Mouse (Mus musculus): ENCODE results near the gene Tmpo.
"Not testable (repeated sequence)": the region's sequence is repeated elsewhere in the genome, so short reads cannot be mapped to it uniquely, and the experiment has no call there.

Gene Tmpo

GRCm38 (mm10) chr10:91184893-91185292, 3.8 kb upstream of the Tmpo start:
- DNase-seq, result not testable (repeated sequence)

GRCm38 (mm10) chr10:91183316-91183715, 2.2 kb upstream of the Tmpo start:
- peak; percentile 27 for DNase-seq

GRCm38 (mm10) chr10:91182291-91182990, 1.3 kb upstream of the Tmpo start:
- DNase-seq, result peak; percentile 62

GRCm38 (mm10) chr10:91181461-91182288, 560 bp upstream of the Tmpo start:
- DNase-seq, result peak; percentile 99

GRCm38 (mm10) chr10:91180301-91180700, 814 bp downstream of the Tmpo start:
- peak; percentile 49 for DNase-seq

GRCm38 (mm10) chr10:91179834-91180233, 1.3 kb downstream of the Tmpo start:
- no peak for DNase-seq

GRCm38 (mm10) chr10:91177201-91177600, 3.9 kb downstream of the Tmpo start:
- no peak for DNase-seq

- DNase-seq, result no peak
These were observed 8.6 kb downstream of the Tmpo start for GRCm38 (mm10) chr10:91172329-91173100.

GRCm38 (mm10) chr10:91171455-91172328, 9.4 kb downstream of the Tmpo start:
- peak; percentile 96 for DNase-seq

- DNase-seq, result no peak
These were observed 10.1 kb downstream of the Tmpo start for GRCm38 (mm10) chr10:91171041-91171440.

GRCm38 (mm10) chr10:91170143-91170941, 10.8 kb downstream of the Tmpo start:
- peak; percentile 95 for DNase-seq

- DNase-seq, result no peak
These were observed 11.6 kb downstream of the Tmpo start for GRCm38 (mm10) chr10:91169414-91170065.

- DNase-seq, result no peak
These were observed 13.8 kb downstream of the Tmpo start for GRCm38 (mm10) chr10:91167352-91167751.

GRCm38 (mm10) chr10:91166890-91167289, 14.2 kb downstream of the Tmpo start:
- DNase-seq, result peak; percentile 74

- no peak for DNase-seq
These were observed 15.3 kb downstream of the Tmpo start for GRCm38 (mm10) chr10:91165850-91166249.

- DNase-seq, result no peak
These were observed 16.6 kb downstream of the Tmpo start for GRCm38 (mm10) chr10:91164491-91164890.

- no peak for DNase-seq
These were observed 18.5 kb downstream of the Tmpo start for GRCm38 (mm10) chr10:91162511-91163163.

- no peak for DNase-seq
These were observed 19.0 kb downstream of the Tmpo start for GRCm38 (mm10) chr10:91162077-91162476.

- no peak for DNase-seq
These were observed 20.1 kb downstream of the Tmpo start for GRCm38 (mm10) chr10:91161006-91161405.

- no peak for DNase-seq
These were observed 22.7 kb downstream of the Tmpo start for GRCm38 (mm10) chr10:91158442-91158841.

Measured in retina, postnatal 1 day (tissue).